Mouse (Mus musculus): Measurements from ENCODE around the gene Snx17. TPM values are rescaled to one million over a fixed set of nuclear protein-coding genes. Genes with fewer than 3 reads are reported as not detected.

Gene Snx17
- total and polyA plus RNA-seq, 3 experiments = 58.1 to 66.8 (median 63.2) TPM

GRCm38 (mm10) chr5:31198170-31198569 is 5.1 kb downstream of the Snx17 start:
- Histone ChIP-seq H3K4me3 (no peak overlapping the region), H3K27me3 (ENCODE audit: control insufficient read depth, insufficient read depth, low read length) (no peaks in the 10 kb centered on the region), H3K27ac (no peak overlapping the region), H3K79me2 (replicated peaks; ENCODE audit: control insufficient read depth, insufficient read depth, low read length) (no peaks in the 10 kb centered on the region; the same call in 1 of the 2 replicates), H3K9ac (ENCODE audit: low read depth, low read length) (no peak overlapping the region), H3K4me1 (ENCODE audit: control insufficient read depth, insufficient read depth, low read length) (peaks cover 1% of the 10 kb centered on the region; the same call in 1 of the 2 replicates), H3K36me3 (ENCODE audit: control insufficient read depth, insufficient read depth, low read length) (peaks cover 6% of the 10 kb centered on the region)
- intact Hi-C loops (cut with DNase I) = no loop called here
- DNase-seq = no peak
- WGBS = 74% methylated on average over 9 of the region's 9 CpGs
- TF ChIP-seq POLR2A (IDR thresholded peaks at IDR 0.05; ENCODE audit: insufficient read depth, low read depth, low read length) (0 out of 2 replicates have a peak, but pooled peaks have one; percentile 25), CTCF (IDR thresholded peaks at IDR 0.05) (no peak)

- Histone ChIP-seq H3K27ac (no peak overlapping the region), H3K79me2 (replicated peaks; ENCODE audit: control insufficient read depth, insufficient read depth, low read length) (no peaks in the 10 kb centered on the region; the same call in 1 of the 2 replicates), H3K4me1 (ENCODE audit: control insufficient read depth, insufficient read depth, low read length) (peaks cover 1% of the 10 kb centered on the region; the same call in 1 of the 2 replicates), H3K9ac (ENCODE audit: low read depth, low read length) (no peak overlapping the region), H3K27me3 (ENCODE audit: control insufficient read depth, insufficient read depth, low read length) (no peaks in the 10 kb centered on the region), H3K36me3 (ENCODE audit: control insufficient read depth, insufficient read depth, low read length) (peaks cover 6% of the 10 kb centered on the region), H3K4me3 (no peak overlapping the region)
- WGBS = 75% methylated on average over 5 of the region's 5 CpGs
- TF ChIP-seq EP300 (IDR thresholded peaks at IDR 0.05; ENCODE audit: insufficient read depth, low read depth, low read length) (no peak), CTCF (IDR thresholded peaks at IDR 0.05) (no peak), POLR2A (IDR thresholded peaks at IDR 0.05; ENCODE audit: insufficient read depth, low read depth, low read length) (no peak)
- intact Hi-C loops (cut with DNase I) = no loop called here
- no peak for DNase-seq
These were observed 5.7 kb downstream of the Snx17 start for GRCm38 (mm10) chr5:31198616-31199320.

- H3K9ac ChIP-seq (ENCODE audit: low read depth, low read length) = no peak overlapping the region
- no peak for DNase-seq
- no peak overlapping the region for H3K4me3 ChIP-seq
- TF ChIP-seq POLR2A (IDR thresholded peaks at IDR 0.05; ENCODE audit: insufficient read depth, low read depth, low read length) (no peak), CTCF (IDR thresholded peaks at IDR 0.05) (no peak), EP300 (IDR thresholded peaks at IDR 0.05; ENCODE audit: insufficient read depth, low read depth, low read length) (no peak)
- peaks cover 1% of the 10 kb centered on the region; the same call in 1 of the 2 replicates for H3K4me1 ChIP-seq (ENCODE audit: control insufficient read depth, insufficient read depth, low read length)
- H3K79me2 ChIP-seq (replicated peaks; ENCODE audit: control insufficient read depth, insufficient read depth, low read length) = no peaks in the 10 kb centered on the region; the same call in 1 of the 2 replicates
- intact Hi-C loops (cut with DNase I) = no loop called here
- no peaks in the 10 kb centered on the region for H3K27me3 ChIP-seq (ENCODE audit: control insufficient read depth, insufficient read depth, low read length)
- H3K36me3 ChIP-seq (ENCODE audit: control insufficient read depth, insufficient read depth, low read length) = no peaks in the 10 kb centered on the region; the same call in 1 of the 2 replicates
- WGBS = 88% methylated on average over 19 of the region's 19 CpGs
- H3K27ac ChIP-seq = no peak overlapping the region
These were observed 6.4 kb downstream of the Snx17 start for GRCm38 (mm10) chr5:31199321-31199892.

- H3K4me3 ChIP-seq = no peak overlapping the region
- no peaks in the 10 kb centered on the region for H3K27me3 ChIP-seq (ENCODE audit: control insufficient read depth, insufficient read depth, low read length)
- H3K9ac ChIP-seq (ENCODE audit: low read depth, low read length) = no peak overlapping the region
- DNase-seq = no peak
- intact Hi-C loops (cut with DNase I) = loop anchor here (10.0 kb wide), 1 partner anchor 255 kb away; the partner anchor contains the start of gene Zfp512
- H3K4me1 ChIP-seq (ENCODE audit: control insufficient read depth, insufficient read depth, low read length) = peaks cover 1% of the 10 kb centered on the region; the same call in 1 of the 2 replicates
- no peaks in the 10 kb centered on the region; the same call in 1 of the 2 replicates for H3K36me3 ChIP-seq (ENCODE audit: control insufficient read depth, insufficient read depth, low read length)
- TF ChIP-seq POLR2A (IDR thresholded peaks at IDR 0.05; ENCODE audit: insufficient read depth, low read depth, low read length) (peak; percentile 28; the same call in 1 of the 2 replicates), CTCF (IDR thresholded peaks at IDR 0.05) (no peak), EP300 (IDR thresholded peaks at IDR 0.05; ENCODE audit: insufficient read depth, low read depth, low read length) (0 out of 2 replicates have a peak, but pooled peaks have one; percentile 19)
- no peaks in the 10 kb centered on the region; the same call in 1 of the 2 replicates for H3K79me2 ChIP-seq (replicated peaks; ENCODE audit: control insufficient read depth, insufficient read depth, low read length)
- H3K27ac ChIP-seq = no peak overlapping the region
- WGBS = 68% methylated on average over 9 of the region's 9 CpGs
These were observed 6.9 kb downstream of the Snx17 start for GRCm38 (mm10) chr5:31199893-31200292.

- H3K27ac ChIP-seq = no peak overlapping the region
- no peaks in the 10 kb centered on the region for H3K36me3 ChIP-seq (ENCODE audit: control insufficient read depth, insufficient read depth, low read length)
- DNase-seq = peak in 1 of 2 experiments; percentile 32
- WGBS = 88% methylated on average over 27 of the region's 27 CpGs
- no peaks in the 10 kb centered on the region for H3K27me3 ChIP-seq (ENCODE audit: control insufficient read depth, insufficient read depth, low read length)
- peaks cover 1% of the 10 kb centered on the region; the same call in 1 of the 2 replicates for H3K4me1 ChIP-seq (ENCODE audit: control insufficient read depth, insufficient read depth, low read length)
- H3K79me2 ChIP-seq (replicated peaks; ENCODE audit: control insufficient read depth, insufficient read depth, low read length) = no peaks in the 10 kb centered on the region; the same call in 1 of the 2 replicates
- no peak overlapping the region for H3K9ac ChIP-seq (ENCODE audit: low read depth, low read length)
- intact Hi-C loops (cut with DNase I) = loop anchor here (10.0 kb wide), 1 partner anchor 254 kb away; the partner anchor contains the start of gene Zfp512
- H3K4me3 ChIP-seq = no peak overlapping the region
- no peak for TF ChIP-seq CTCF (IDR thresholded peaks at IDR 0.05)
- TF ChIP-seq POLR2A (IDR thresholded peaks at IDR 0.05; ENCODE audit: insufficient read depth, low read depth, low read length) = peak; percentile 8; the same call in 1 of the 2 replicates
These were observed 7.3 kb downstream of the Snx17 start for GRCm38 (mm10) chr5:31200327-31200768.

Measured in heart, adult 2 months (tissue).